Mouse (Mus musculus): ENCODE measurements around the gene Npat.
A peak's percentile ranks its signal among the peaks of the same experiment; 100 is the strongest.

Npat gene

DNA sequence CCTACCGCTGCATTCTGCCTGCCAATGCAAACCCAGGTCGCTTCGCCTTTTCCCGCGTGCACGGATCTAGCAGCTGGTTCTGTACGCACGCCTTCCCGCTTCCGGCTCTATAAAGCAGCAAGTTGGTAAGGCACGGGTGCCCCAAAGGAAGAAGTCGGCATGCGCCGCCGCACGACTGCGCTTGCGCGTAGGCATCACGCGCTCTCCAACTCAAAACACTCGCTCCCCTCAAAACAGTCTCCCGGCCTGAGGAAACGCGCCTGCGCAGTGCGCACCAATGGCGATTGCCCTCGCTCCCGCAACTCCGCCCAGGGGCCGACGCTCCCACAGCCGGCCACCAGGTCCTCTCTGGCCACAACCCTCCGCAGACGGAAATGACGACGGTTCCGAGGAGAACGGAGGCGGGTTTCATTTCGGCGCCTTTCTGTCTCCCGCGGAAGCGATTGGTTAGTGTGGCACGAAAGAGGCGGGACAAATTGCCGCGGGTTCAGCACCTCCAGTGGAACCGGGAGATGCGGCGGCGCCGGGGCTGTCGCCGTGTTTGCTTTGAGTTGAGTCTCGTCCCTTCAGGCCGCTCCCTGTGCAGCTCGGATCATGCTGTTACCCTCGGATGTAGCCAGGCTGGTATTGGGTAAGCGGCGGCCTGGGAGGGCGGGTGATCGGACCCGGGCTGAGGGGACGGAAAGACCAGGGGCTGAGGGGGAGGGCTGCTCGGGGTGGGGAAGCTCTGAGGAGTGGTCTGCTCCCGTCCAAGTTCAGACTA lies at the start of gene Npat, which contains the start of gene Atm:
TSS of gene Npat (plus strand) at position 490 of the 763 bp plus-strand sequence.
TSS of gene Atm (minus strand) at position 183 of the 763 bp plus-strand sequence.
- peak; percentile 99 for DNase-seq (ENCODE audit: low spot score in 2 of 2)

- no peak for DNase-seq (ENCODE audit: low spot score in 2 of 2)
Observed at GRCm38 (mm10) chr9:53508053-53508452, 28.8 kb upstream of the Npat start.

GRCm38 (mm10) chr9:53514091-53514490 lies 22.8 kb upstream of the Npat start:
- DNase-seq (ENCODE audit: low spot score in 2 of 2) = no peak

DNA sequence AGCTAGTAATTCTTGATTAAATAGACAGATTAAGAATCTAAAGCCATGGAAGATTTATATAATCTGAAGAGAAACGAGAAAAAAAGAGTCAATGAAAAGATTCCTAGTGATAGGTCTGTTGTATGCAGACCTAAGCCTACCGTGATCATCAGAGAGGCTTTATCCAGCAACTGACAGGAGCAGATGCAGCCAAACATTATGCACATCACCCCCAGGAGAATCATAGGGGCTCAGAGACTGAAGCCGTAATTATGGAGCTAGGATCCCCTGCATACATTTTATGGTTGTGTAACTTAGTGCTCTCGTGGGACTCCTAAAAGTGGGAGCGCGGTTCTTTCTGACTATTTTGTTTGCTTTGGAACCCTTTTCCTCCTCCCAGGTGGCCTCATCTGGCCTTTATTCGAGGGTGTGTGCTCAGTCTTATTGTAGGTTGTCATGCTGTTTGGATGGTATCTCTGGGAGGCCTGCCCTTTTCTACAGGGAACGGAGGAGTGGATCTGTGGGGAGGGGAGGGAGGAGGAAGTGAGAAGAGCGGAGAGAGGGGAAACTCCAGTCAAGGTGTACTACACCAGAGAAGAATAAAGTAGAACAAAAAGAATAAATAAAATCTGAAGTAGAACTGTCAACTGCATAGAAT lies 19.4 kb upstream of the Npat start:
- no peak for DNase-seq (ENCODE audit: low spot score in 2 of 2)

DNA sequence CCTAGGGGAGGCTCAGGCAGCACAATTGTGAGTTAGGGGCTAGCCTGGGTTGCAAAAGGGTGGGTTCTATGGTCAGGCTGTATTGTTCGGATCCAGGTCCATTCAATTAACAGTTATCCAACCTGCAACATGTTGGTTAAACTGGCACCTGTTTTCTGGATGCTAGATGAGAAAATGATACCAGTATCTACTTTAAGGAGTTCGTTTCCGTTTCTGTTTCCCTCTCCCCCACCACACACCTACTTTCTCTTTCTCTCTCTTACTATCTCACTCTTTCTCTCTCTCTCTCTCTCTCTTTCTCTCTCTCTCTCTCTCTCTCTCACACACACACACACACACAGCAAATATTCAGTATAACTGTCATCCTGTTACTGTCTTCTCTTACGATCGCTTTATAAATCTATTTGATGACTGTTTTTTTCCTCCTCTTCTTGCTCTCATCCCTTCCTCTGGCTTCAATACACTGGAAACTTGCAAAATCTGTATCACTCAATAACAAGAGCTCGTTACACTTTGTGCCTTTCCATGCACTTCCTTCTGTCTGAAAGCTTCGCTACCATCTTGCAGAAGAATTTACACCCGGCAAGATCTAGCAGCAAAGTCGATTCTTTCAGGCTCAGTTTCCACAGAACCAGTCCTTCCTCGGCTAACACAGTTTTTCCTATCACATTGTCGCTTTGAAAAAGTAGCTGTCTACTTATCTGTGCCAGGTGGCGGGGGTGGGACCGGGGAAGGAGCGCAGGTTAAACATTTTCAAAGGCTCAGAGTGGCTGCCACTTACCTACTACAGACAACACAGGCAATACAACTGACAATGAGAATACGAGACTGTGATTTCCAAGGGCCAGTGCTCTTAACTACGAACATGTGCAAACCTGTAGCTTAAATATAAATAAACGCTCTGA lies 1.2 kb upstream of the Npat start:
- DNase-seq (ENCODE audit: low spot score in 2 of 2) = no peak

- DNase-seq (ENCODE audit: low spot score in 2 of 2) = no peak
Observed at GRCm38 (mm10) chr9:53537336-53537965, 604 bp downstream of the Npat start.

DNA sequence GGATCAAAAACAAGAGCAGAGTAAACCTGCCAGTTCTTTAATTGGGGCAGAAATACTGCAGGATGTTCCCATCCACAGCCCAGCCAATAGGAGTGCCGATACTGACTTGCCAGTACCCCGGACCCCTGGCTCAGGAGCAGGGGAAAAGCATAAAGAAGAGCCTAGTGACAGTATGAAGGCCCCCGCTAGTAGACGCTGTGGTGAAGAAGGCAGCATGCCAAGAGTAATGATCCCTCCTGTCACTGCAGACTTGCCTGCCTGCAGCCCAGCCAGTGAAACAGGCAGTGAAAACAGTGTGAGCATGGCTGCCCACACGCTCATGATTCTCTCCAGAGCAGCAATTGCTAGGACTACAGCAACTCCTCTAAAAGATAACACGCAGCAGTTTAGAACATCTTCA lies 33.8 kb downstream of the Npat start:
- no peak for DNase-seq (ENCODE audit: low spot score in 2 of 2)

DNA sequence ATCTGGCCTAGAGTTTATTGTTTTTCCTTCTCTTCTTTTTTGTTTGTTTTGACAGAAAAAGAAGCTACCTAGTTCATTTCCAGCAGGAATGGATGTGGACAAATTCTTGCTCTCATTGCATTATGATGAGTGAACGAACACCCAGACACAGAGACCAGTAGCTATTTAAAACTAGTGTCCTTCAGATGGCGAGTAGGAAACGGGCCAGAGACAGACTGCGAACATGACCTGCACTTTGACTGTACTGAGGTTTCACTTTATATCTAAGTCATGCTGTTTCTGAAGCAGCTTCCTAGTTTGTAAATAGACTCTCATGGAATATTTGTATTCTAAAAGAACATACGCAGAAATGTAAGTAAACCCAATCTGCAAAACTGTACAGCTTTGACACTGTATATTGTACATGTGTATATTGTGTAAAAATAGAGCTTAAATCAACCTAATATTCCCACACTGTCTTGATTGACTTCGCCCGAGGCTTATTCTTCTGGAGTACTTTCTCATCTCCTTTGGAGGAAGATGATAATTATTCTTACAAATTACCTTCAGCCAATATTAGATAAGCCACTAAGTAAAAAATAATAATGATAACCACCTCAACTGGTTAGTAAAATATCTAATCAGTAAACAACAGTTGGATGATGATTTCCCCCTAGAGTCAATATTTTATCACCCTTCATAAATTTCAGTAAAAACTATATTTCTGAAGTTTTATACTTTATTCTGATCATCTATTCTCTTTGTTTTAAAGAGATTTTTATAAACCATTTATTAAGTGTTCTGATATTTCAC lies 35.9 kb downstream of the Npat start:
- no peak for DNase-seq (ENCODE audit: low spot score in 2 of 2)

DNA sequence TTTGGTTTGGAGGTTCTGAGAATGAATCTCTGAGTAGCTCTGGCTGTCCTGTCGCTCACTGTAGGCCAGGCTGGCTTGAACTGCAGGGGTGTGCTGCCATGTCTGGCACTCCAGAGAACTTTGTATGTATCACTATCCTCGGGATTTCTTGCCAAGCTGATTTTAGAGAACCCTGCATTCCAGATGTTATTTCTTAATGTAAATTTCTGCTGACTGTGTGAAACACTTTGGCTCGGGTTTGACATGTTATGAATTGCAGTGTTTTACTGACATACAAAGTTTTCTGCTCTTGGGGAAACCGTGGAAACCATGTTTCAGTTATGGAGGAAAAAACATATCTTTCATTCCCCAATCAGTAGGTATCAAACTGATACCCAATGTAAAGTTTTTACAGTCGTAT lies 38.9 kb downstream of the Npat start:
- no peak for DNase-seq (ENCODE audit: low spot score in 2 of 2)

- DNase-seq (ENCODE audit: low spot score in 2 of 2) = no peak
Observed at GRCm38 (mm10) chr9:53581870-53582269, 45.0 kb downstream of the Npat start.

- DNase-seq (ENCODE audit: low spot score in 2 of 2) = peak in 1 of 2 experiments; percentile 54
Observed at GRCm38 (mm10) chr9:53594764-53595163, 57.9 kb downstream of the Npat start.

GRCm38 (mm10) chr9:53596971-53597600 lies 60.2 kb downstream of the Npat start:
- DNase-seq (ENCODE audit: low spot score in 2 of 2) = no peak

GRCm38 (mm10) chr9:53598631-53599030 lies 61.8 kb downstream of the Npat start:
- DNase-seq (ENCODE audit: low spot score in 2 of 2) = no peak

- DNase-seq (ENCODE audit: low spot score in 2 of 2) = no peak
Observed at GRCm38 (mm10) chr9:53601541-53601940, 64.7 kb downstream of the Npat start.

DNA sequence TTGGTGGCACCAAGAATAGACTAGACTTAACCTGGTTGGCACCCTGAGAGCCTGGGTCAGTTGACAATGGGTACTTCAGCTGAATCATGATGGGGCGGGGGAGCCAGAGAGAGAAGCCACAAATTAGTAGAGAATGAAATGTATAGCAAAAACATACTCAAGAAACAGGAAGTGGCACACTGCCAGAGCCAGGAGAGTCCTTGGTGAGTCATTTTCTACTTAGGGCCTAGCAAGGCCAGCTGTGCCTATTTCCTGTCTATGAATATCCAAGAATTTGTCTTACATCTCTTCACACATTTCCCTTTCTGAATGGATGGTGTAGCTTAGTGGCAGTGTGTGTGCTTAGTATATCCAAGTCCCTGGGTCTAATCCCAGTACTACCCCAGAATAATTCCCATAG lies 66.5 kb downstream of the Npat start:
- no peak for DNase-seq (ENCODE audit: low spot score in 2 of 2)

GRCm38 (mm10) chr9:53603849-53604248 lies 67.0 kb downstream of the Npat start:
- DNase-seq (ENCODE audit: low spot score in 2 of 2) = no peak

- DNase-seq (ENCODE audit: low spot score in 2 of 2) = no peak
Observed at GRCm38 (mm10) chr9:53604954-53605353, 68.1 kb downstream of the Npat start.

GRCm38 (mm10) chr9:53607192-53607591 lies 70.3 kb downstream of the Npat start:
- no peak for DNase-seq (ENCODE audit: low spot score in 2 of 2)

- no peak for DNase-seq (ENCODE audit: low spot score in 2 of 2)
Observed at GRCm38 (mm10) chr9:53607816-53608215, 71.0 kb downstream of the Npat start.

DNA sequence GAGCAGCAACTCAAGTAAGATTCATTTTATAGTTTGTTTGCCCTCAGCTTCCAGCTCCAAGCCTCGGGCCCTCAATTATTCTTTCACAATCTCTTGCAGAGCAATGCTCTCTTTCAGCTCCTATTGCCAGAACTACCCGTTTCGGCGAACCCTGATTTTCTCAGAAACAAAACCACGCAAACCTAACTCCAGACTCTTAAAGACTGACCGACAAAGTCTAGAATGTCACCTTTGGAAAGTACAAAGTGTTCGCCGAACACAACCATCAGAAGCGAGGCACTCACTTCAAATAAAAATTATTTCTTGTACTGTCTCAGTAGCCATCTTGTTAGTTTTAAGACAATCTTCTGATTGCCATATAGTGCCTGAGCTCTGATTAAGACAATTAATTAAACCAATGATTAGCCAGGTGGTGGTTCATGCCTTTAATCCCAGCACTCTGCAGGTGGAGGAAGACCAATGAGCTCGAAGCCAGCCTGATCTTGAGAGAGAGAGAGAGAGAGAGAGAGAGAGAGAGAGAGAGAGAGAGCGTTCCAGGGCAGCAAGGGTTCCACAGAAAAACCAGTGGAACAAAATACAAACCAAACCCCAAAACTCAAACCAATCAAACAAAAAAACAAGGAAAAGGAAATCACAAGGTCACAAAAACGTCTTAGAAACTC lies 72.6 kb downstream of the Npat start:
- DNase-seq (ENCODE audit: low spot score in 2 of 2) = no peak
